Mouse (Mus musculus): ENCODE measurements around the gene Baiap2l1. TPM values are rescaled to one million over a fixed set of nuclear protein-coding genes. Genes with fewer than 3 reads are reported as not detected.

Gene Baiap2l1
- polyA plus RNA-seq, 1 experiment from 2014 or later, result 25.3 TPM

GRCm38 (mm10) chr5:144282470-144283260, 75.2 kb downstream of the Baiap2l1 start:
- peaks cover 2% of the 10 kb centered on the region; the same call in 1 of the 2 replicates for H3K36me3 ChIP-seq (ENCODE audit: control insufficient read depth, insufficient read depth, low read length)
- no peaks in the 10 kb centered on the region for H3K4me1 ChIP-seq (replicated peaks; ENCODE audit: control insufficient read depth, insufficient read depth)
- 76% methylated on average over 11 of the region's 11 CpGs for WGBS
- H3K27ac ChIP-seq (replicated peaks), result 0 out of 2 replicates have a peak overlapping the region, but pooled peaks have one; percentile 18
- H3K4me2 ChIP-seq (replicated peaks; ENCODE audit: low read depth), result no peak overlapping the region
- no peak for TF ChIP-seq CTCF (IDR thresholded peaks at IDR 0.05; ENCODE audit: low read depth)
- H3K9me3 ChIP-seq (ENCODE audit: control insufficient read depth, low read length), result no peaks in the 10 kb centered on the region
- ATAC-seq (ENCODE audit: low FRiP score, low TSS enrichment) (no peak), DNase-seq (ENCODE audit: low spot score) (no peak)
- no peak overlapping the region for H3K9ac ChIP-seq (ENCODE audit: low read length)
- H3K4me3 ChIP-seq (ENCODE audit: low read depth, low read length), result no peak overlapping the region
- no peaks in the 10 kb centered on the region for H3K27me3 ChIP-seq (ENCODE audit: control insufficient read depth, insufficient read depth, low read length)

GRCm38 (mm10) chr5:144279926-144280325, 78.0 kb downstream of the Baiap2l1 start:
- Histone ChIP-seq H3K9ac (ENCODE audit: low read length) (no peak overlapping the region), H3K36me3 (ENCODE audit: control insufficient read depth, insufficient read depth, low read length) (peaks cover 7% of the 10 kb centered on the region), H3K4me3 (ENCODE audit: low read depth, low read length) (no peak overlapping the region), H3K4me1 (replicated peaks; ENCODE audit: control insufficient read depth, insufficient read depth) (no peaks in the 10 kb centered on the region), H3K27ac (replicated peaks) (no peak overlapping the region), H3K9me3 (ENCODE audit: control insufficient read depth, low read length) (no peaks in the 10 kb centered on the region), H3K27me3 (ENCODE audit: control insufficient read depth, insufficient read depth, low read length) (no peaks in the 10 kb centered on the region), H3K4me2 (replicated peaks; ENCODE audit: low read depth) (no peak overlapping the region)
- no peak for ATAC-seq (ENCODE audit: low FRiP score, low TSS enrichment)
- TF ChIP-seq CTCF (IDR thresholded peaks at IDR 0.05; ENCODE audit: low read depth) (no peak), EP300 (optimal IDR thresholded peaks at IDR 0.05) (no peak)
- no peak for DNase-seq (ENCODE audit: low spot score)
- WGBS, result 95% methylated on average over 13 of the region's 13 CpGs

GRCm38 (mm10) chr5:144279081-144279541, 78.8 kb downstream of the Baiap2l1 start:
- H3K9ac ChIP-seq (ENCODE audit: low read length), result no peak overlapping the region
- WGBS, result 64% methylated on average over 9 of the region's 9 CpGs
- H3K27ac ChIP-seq (replicated peaks), result peak overlapping the region; percentile 24
- no peak overlapping the region for H3K4me3 ChIP-seq (ENCODE audit: low read depth, low read length)
- H3K27me3 ChIP-seq (ENCODE audit: control insufficient read depth, insufficient read depth, low read length), result no peaks in the 10 kb centered on the region
- H3K4me1 ChIP-seq (replicated peaks; ENCODE audit: control insufficient read depth, insufficient read depth), result no peaks in the 10 kb centered on the region
- H3K9me3 ChIP-seq (ENCODE audit: control insufficient read depth, low read length), result no peaks in the 10 kb centered on the region
- ATAC-seq (ENCODE audit: low FRiP score, low TSS enrichment), result no peak
- no peak overlapping the region for H3K4me2 ChIP-seq (replicated peaks; ENCODE audit: low read depth)
- DNase-seq (ENCODE audit: low spot score), result no peak
- TF ChIP-seq CTCF (IDR thresholded peaks at IDR 0.05; ENCODE audit: low read depth), result peak; percentile 36
- no peak for TF ChIP-seq EP300 (optimal IDR thresholded peaks at IDR 0.05)
- peaks cover 7% of the 10 kb centered on the region for H3K36me3 ChIP-seq (ENCODE audit: control insufficient read depth, insufficient read depth, low read length)

- ATAC-seq (ENCODE audit: low FRiP score, low TSS enrichment) (no peak), DNase-seq (ENCODE audit: low spot score) (no peak)
- Histone ChIP-seq H3K27me3 (ENCODE audit: control insufficient read depth, insufficient read depth, low read length) (no peaks in the 10 kb centered on the region), H3K4me3 (ENCODE audit: low read depth, low read length) (no peak overlapping the region), H3K9me3 (ENCODE audit: control insufficient read depth, low read length) (no peaks in the 10 kb centered on the region), H3K4me1 (replicated peaks; ENCODE audit: control insufficient read depth, insufficient read depth) (no peaks in the 10 kb centered on the region), H3K27ac (replicated peaks) (no peak overlapping the region), H3K36me3 (ENCODE audit: control insufficient read depth, insufficient read depth, low read length) (peaks cover 7% of the 10 kb centered on the region), H3K4me2 (replicated peaks; ENCODE audit: low read depth) (no peak overlapping the region), H3K9ac (ENCODE audit: low read length) (no peak overlapping the region)
- TF ChIP-seq EP300 (optimal IDR thresholded peaks at IDR 0.05) (no peak), CTCF (IDR thresholded peaks at IDR 0.05; ENCODE audit: low read depth) (no peak)
- WGBS, result 74% methylated on average over 11 of the region's 13 CpGs
Observed at GRCm38 (mm10) chr5:144278374-144278960, 79.4 kb downstream of the Baiap2l1 start.

- Histone ChIP-seq H3K9me3 (ENCODE audit: control insufficient read depth, low read length) (no peaks in the 10 kb centered on the region), H3K4me3 (ENCODE audit: low read depth, low read length) (no peak overlapping the region), H3K27me3 (ENCODE audit: control insufficient read depth, insufficient read depth, low read length) (no peaks in the 10 kb centered on the region), H3K27ac (replicated peaks) (no peak overlapping the region), H3K4me2 (replicated peaks; ENCODE audit: low read depth) (no peak overlapping the region), H3K4me1 (replicated peaks; ENCODE audit: control insufficient read depth, insufficient read depth) (no peaks in the 10 kb centered on the region), H3K36me3 (ENCODE audit: control insufficient read depth, insufficient read depth, low read length) (peaks cover 7% of the 10 kb centered on the region), H3K9ac (ENCODE audit: low read length) (no peak overlapping the region)
- DNase-seq (ENCODE audit: low spot score) (peak; percentile 9), ATAC-seq (ENCODE audit: low FRiP score, low TSS enrichment) (peak; percentile 37; the same call in 1 of the 2 replicates)
- WGBS, result 78% methylated on average over 17 of the region's 17 CpGs
- TF ChIP-seq CTCF (IDR thresholded peaks at IDR 0.05; ENCODE audit: low read depth), result no peak
- no peak for TF ChIP-seq EP300 (optimal IDR thresholded peaks at IDR 0.05)
Observed at GRCm38 (mm10) chr5:144276898-144277630, 80.8 kb downstream of the Baiap2l1 start.
